Mouse (Mus musculus): ENCODE measurements around the gene Vsig10. TPM values are rescaled to one million over a fixed set of nuclear protein-coding genes. Genes with fewer than 3 reads are reported as not detected.
"Not testable (repeated sequence)": the region's sequence is repeated elsewhere in the genome, so short reads cannot be mapped to it uniquely, and the experiment has no call there.

Gene Vsig10
- polyA plus RNA-seq, 1 experiment from 2014 or later = 2.7 TPM

- no peaks in the 10 kb centered on the region for H3K27me3 ChIP-seq (ENCODE audit: control insufficient read depth, insufficient read depth, low read length)
- ATAC-seq (ENCODE audit: insufficient number of reproducible peaks, low FRiP score, low TSS enrichment, low read depth) (no peak), DNase-seq (ENCODE audit: low spot score) (no peak)
- no peaks in the 10 kb centered on the region for H3K36me3 ChIP-seq (ENCODE audit: control insufficient read depth, insufficient read depth, low read length)
- 88% methylated on average over 10 of the region's 10 CpGs for WGBS
- H3K27ac ChIP-seq (replicated peaks; ENCODE audit: low read depth, low read length) = no peak overlapping the region
- H3K4me2 ChIP-seq (ENCODE audit: low read depth, severe bottlenecking) = no peak overlapping the region
- no peak overlapping the region for H3K4me3 ChIP-seq (ENCODE audit: low read depth, low read length)
- no peaks in the 10 kb centered on the region for H3K4me1 ChIP-seq (ENCODE audit: control insufficient read depth, insufficient read depth, low read length)
- no peak overlapping the region for H3K9ac ChIP-seq (ENCODE audit: low read length)
- H3K9me3 ChIP-seq (ENCODE audit: control insufficient read depth, low read length) = no peaks in the 10 kb centered on the region
These were observed 19.1 kb downstream of the Vsig10 start for GRCm38 (mm10) chr5:117337999-117338398.

- Histone ChIP-seq H3K36me3 (ENCODE audit: control insufficient read depth, insufficient read depth, low read length) (no peaks in the 10 kb centered on the region), H3K9ac (ENCODE audit: low read length) (no peak overlapping the region), H3K4me1 (ENCODE audit: control insufficient read depth, insufficient read depth, low read length) (no peaks in the 10 kb centered on the region), H3K4me3 (ENCODE audit: low read depth, low read length) (no peak overlapping the region), H3K4me2 (ENCODE audit: low read depth, severe bottlenecking) (no peak overlapping the region), H3K27me3 (ENCODE audit: control insufficient read depth, insufficient read depth, low read length) (no peaks in the 10 kb centered on the region), H3K9me3 (ENCODE audit: control insufficient read depth, low read length) (no peaks in the 10 kb centered on the region), H3K27ac (replicated peaks; ENCODE audit: low read depth, low read length) (no peak overlapping the region)
- DNase-seq (ENCODE audit: low spot score) = no peak
- ATAC-seq (ENCODE audit: insufficient number of reproducible peaks, low FRiP score, low TSS enrichment, low read depth) = no peak
- WGBS = 87% methylated on average over 8 of the region's 8 CpGs
These were observed 19.6 kb downstream of the Vsig10 start for GRCm38 (mm10) chr5:117338503-117338902.

GRCm38 (mm10) chr5:117340081-117340480, 21.2 kb downstream of the Vsig10 start:
- 76% methylated on average over 6 of the region's 6 CpGs for WGBS
- Histone ChIP-seq H3K4me1 (ENCODE audit: control insufficient read depth, insufficient read depth, low read length) (no peaks in the 10 kb centered on the region), H3K27ac (replicated peaks; ENCODE audit: low read depth, low read length) (no peak overlapping the region)

GRCm38 (mm10) chr5:117341896-117342295, 23.0 kb downstream of the Vsig10 start:
- Histone ChIP-seq H3K4me1 (ENCODE audit: control insufficient read depth, insufficient read depth, low read length) (0 out of 2 replicates have a peak, but pooled peaks cover 5% of the 10 kb centered on the region), H3K4me2 (ENCODE audit: low read depth, severe bottlenecking) (no peak overlapping the region), H3K4me3 (ENCODE audit: low read depth, low read length) (no peak overlapping the region), H3K27me3 (ENCODE audit: control insufficient read depth, insufficient read depth, low read length) (no peaks in the 10 kb centered on the region), H3K9me3 (ENCODE audit: control insufficient read depth, low read length) (no peaks in the 10 kb centered on the region), H3K36me3 (ENCODE audit: control insufficient read depth, insufficient read depth, low read length) (no peaks in the 10 kb centered on the region), H3K27ac (replicated peaks; ENCODE audit: low read depth, low read length) (no peak overlapping the region), H3K9ac (ENCODE audit: low read length) (no peak overlapping the region)
- WGBS = 78% methylated on average over 6 of the region's 6 CpGs
- ATAC-seq (ENCODE audit: insufficient number of reproducible peaks, low FRiP score, low TSS enrichment, low read depth) (no peak), DNase-seq (ENCODE audit: low spot score) (no peak)

More at GRCm38 (mm10) chr5:117340081-117340480, 21.2 kb downstream of the Vsig10 start:
- no peak for ATAC-seq (ENCODE audit: insufficient number of reproducible peaks, low FRiP score, low TSS enrichment, low read depth)
- Histone ChIP-seq H3K27me3 (ENCODE audit: control insufficient read depth, insufficient read depth, low read length) (no peaks in the 10 kb centered on the region), H3K9ac (ENCODE audit: low read length) (no peak overlapping the region), H3K36me3 (ENCODE audit: control insufficient read depth, insufficient read depth, low read length) (no peaks in the 10 kb centered on the region), H3K4me3 (ENCODE audit: low read depth, low read length) (no peak overlapping the region), H3K4me2 (ENCODE audit: low read depth, severe bottlenecking) (no peak overlapping the region), H3K9me3 (ENCODE audit: control insufficient read depth, low read length) (no peaks in the 10 kb centered on the region)
- no peak for DNase-seq (ENCODE audit: low spot score)

GRCm38 (mm10) chr5:117344496-117344895, 25.6 kb downstream of the Vsig10 start:
- not testable (repeated sequence) for H3K4me3 ChIP-seq (ENCODE audit: low read depth, low read length); DNase-seq (ENCODE audit: low spot score)
- WGBS = 92% methylated on average over 5 of the region's 5 CpGs

GRCm38 (mm10) chr5:117345432-117345976, 26.6 kb downstream of the Vsig10 start:
- H3K9ac ChIP-seq (ENCODE audit: low read length) = no peak overlapping the region
- no peak overlapping the region for H3K4me2 ChIP-seq (ENCODE audit: low read depth, severe bottlenecking)
- DNase-seq (ENCODE audit: low spot score) (no peak), ATAC-seq (ENCODE audit: insufficient number of reproducible peaks, low FRiP score, low TSS enrichment, low read depth) (no peak)
- H3K4me3 ChIP-seq (ENCODE audit: low read depth, low read length) = no peak overlapping the region
- no peaks in the 10 kb centered on the region for H3K27me3 ChIP-seq (ENCODE audit: control insufficient read depth, insufficient read depth, low read length)
- H3K4me1 ChIP-seq (ENCODE audit: control insufficient read depth, insufficient read depth, low read length) = 0 out of 2 replicates have a peak, but pooled peaks cover 5% of the 10 kb centered on the region
- H3K27ac ChIP-seq (replicated peaks; ENCODE audit: low read depth, low read length) = no peak overlapping the region
- 79% methylated on average over 5 of the region's 5 CpGs for WGBS
- no peaks in the 10 kb centered on the region for H3K36me3 ChIP-seq (ENCODE audit: control insufficient read depth, insufficient read depth, low read length)
- no peaks in the 10 kb centered on the region for H3K9me3 ChIP-seq (ENCODE audit: control insufficient read depth, low read length)

More at GRCm38 (mm10) chr5:117344496-117344895, 25.6 kb downstream of the Vsig10 start:
- H3K9me3 ChIP-seq (ENCODE audit: control insufficient read depth, low read length); H3K9ac ChIP-seq (ENCODE audit: low read length); H3K4me2 ChIP-seq (ENCODE audit: low read depth, severe bottlenecking); ATAC-seq (ENCODE audit: insufficient number of reproducible peaks, low FRiP score, low TSS enrichment, low read depth); H3K27ac ChIP-seq (replicated peaks; ENCODE audit: low read depth, low read length); H3K27me3 ChIP-seq (ENCODE audit: control insufficient read depth, insufficient read depth, low read length); H3K36me3 ChIP-seq (ENCODE audit: control insufficient read depth, insufficient read depth, low read length); H3K4me1 ChIP-seq (ENCODE audit: control insufficient read depth, insufficient read depth, low read length): not testable (repeated sequence)

- 47% methylated on average over 3 of the region's 3 CpGs for WGBS
- ATAC-seq (ENCODE audit: insufficient number of reproducible peaks, low FRiP score, low TSS enrichment, low read depth) (no peak), DNase-seq (ENCODE audit: low spot score) (no peak)
- Histone ChIP-seq H3K36me3 (ENCODE audit: control insufficient read depth, insufficient read depth, low read length) (no peaks in the 10 kb centered on the region), H3K4me1 (ENCODE audit: control insufficient read depth, insufficient read depth, low read length) (0 out of 2 replicates have a peak, but pooled peaks cover 5% of the 10 kb centered on the region), H3K9ac (ENCODE audit: low read length) (no peak overlapping the region), H3K27ac (replicated peaks; ENCODE audit: low read depth, low read length) (no peak overlapping the region), H3K27me3 (ENCODE audit: control insufficient read depth, insufficient read depth, low read length) (no peaks in the 10 kb centered on the region), H3K4me3 (ENCODE audit: low read depth, low read length) (no peak overlapping the region), H3K4me2 (ENCODE audit: low read depth, severe bottlenecking) (no peak overlapping the region), H3K9me3 (ENCODE audit: control insufficient read depth, low read length) (no peaks in the 10 kb centered on the region)
These were observed 27.4 kb downstream of the Vsig10 start for GRCm38 (mm10) chr5:117346281-117346680.

GRCm38 (mm10) chr5:117347011-117347410, 28.1 kb downstream of the Vsig10 start:
- no peak for DNase-seq (ENCODE audit: low spot score)
- no peak for ATAC-seq (ENCODE audit: insufficient number of reproducible peaks, low FRiP score, low TSS enrichment, low read depth)
- Histone ChIP-seq H3K4me1 (ENCODE audit: control insufficient read depth, insufficient read depth, low read length) (0 out of 2 replicates have a peak, but pooled peaks cover 5% of the 10 kb centered on the region), H3K27me3 (ENCODE audit: control insufficient read depth, insufficient read depth, low read length) (no peaks in the 10 kb centered on the region), H3K4me3 (ENCODE audit: low read depth, low read length) (no peak overlapping the region), H3K36me3 (ENCODE audit: control insufficient read depth, insufficient read depth, low read length) (no peaks in the 10 kb centered on the region), H3K27ac (replicated peaks; ENCODE audit: low read depth, low read length) (no peak overlapping the region), H3K9me3 (ENCODE audit: control insufficient read depth, low read length) (no peaks in the 10 kb centered on the region), H3K9ac (ENCODE audit: low read length) (no peak overlapping the region), H3K4me2 (ENCODE audit: low read depth, severe bottlenecking) (no peak overlapping the region)
- 82% methylated on average over 5 of the region's 5 CpGs for WGBS

- H3K4me1 ChIP-seq (ENCODE audit: control insufficient read depth, insufficient read depth, low read length) = 0 out of 2 replicates have a peak, but pooled peaks cover 5% of the 10 kb centered on the region
- no peaks in the 10 kb centered on the region for H3K9me3 ChIP-seq (ENCODE audit: control insufficient read depth, low read length)
- H3K4me3 ChIP-seq (ENCODE audit: low read depth, low read length) = no peak overlapping the region
- H3K36me3 ChIP-seq (ENCODE audit: control insufficient read depth, insufficient read depth, low read length) = no peaks in the 10 kb centered on the region
- no peaks in the 10 kb centered on the region for H3K27me3 ChIP-seq (ENCODE audit: control insufficient read depth, insufficient read depth, low read length)
- DNase-seq (ENCODE audit: low spot score) = no peak
- no peak overlapping the region for H3K9ac ChIP-seq (ENCODE audit: low read length)
- no peak; the same call in 1 of the 2 replicates for ATAC-seq (ENCODE audit: insufficient number of reproducible peaks, low FRiP score, low TSS enrichment, low read depth)
- WGBS = 98% methylated on average over 2 of the region's 2 CpGs
- H3K4me2 ChIP-seq (ENCODE audit: low read depth, severe bottlenecking) = no peak overlapping the region
- H3K27ac ChIP-seq (replicated peaks; ENCODE audit: low read depth, low read length) = no peak overlapping the region
These were observed 29.0 kb downstream of the Vsig10 start for GRCm38 (mm10) chr5:117347838-117348237.

All from limb, embryonic 11.5 days (tissue).